Mouse (Mus musculus): Measurements from ENCODE around the gene Clstn1.

Clstn1 gene

DNA sequence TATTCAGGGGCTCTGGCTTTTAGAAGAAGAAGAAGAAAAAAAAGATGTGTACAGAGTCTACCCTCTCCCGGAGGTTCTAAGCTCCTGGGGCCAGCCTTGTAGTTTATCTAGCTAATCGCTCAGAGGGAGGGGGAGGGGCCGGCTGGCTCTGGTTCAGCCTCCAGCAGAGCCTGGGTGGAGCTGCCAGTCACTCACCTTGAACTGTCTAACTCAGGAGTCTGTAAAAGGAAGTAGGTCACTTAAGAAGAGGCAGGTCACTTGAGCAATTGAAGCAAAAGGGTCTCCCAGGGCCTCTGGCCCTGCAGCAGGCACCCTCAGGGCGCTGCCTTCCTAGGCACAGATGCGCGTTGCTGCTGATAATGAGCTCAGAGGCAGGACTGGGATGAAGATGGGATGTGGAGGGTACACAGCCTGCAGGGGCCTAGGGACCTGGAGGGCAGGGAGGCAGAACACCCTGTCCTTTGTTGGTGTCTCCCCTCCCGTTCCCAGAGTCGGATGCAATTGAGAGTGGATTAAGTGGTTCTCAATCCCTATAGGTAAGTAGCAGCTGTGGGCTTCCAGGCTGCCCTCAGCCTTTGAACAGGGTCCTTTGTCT is 18.7 kb upstream of the Clstn1 start:
- peak; percentile 60 to 66 for DNase-seq

- peak; percentile 56 to 59 for DNase-seq
Measured at GRCm38 (mm10) chr4:149568622-149569021, 17.6 kb upstream of the Clstn1 start.

GRCm38 (mm10) chr4:149569781-149570497 is 16.3 kb upstream of the Clstn1 start:
- no peak for DNase-seq

DNA sequence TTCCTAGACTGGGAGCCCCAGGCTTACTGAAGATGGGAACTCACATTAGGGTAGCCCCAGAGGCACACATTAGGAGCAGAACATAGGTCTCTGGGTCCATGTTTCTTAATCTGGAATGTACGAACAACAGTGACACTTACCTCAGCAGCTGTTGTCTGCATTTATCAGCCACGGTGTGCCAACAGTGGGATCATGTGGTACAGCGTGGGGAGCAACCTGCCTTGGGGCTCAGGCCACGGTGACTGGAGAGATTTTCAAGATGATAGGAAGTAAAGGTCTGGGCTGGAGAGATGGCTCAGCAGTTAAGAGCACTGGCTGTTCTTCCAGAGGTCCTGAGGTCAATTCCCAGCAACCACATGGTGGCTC is 15.8 kb upstream of the Clstn1 start:
- DNase-seq, result no peak

DNA sequence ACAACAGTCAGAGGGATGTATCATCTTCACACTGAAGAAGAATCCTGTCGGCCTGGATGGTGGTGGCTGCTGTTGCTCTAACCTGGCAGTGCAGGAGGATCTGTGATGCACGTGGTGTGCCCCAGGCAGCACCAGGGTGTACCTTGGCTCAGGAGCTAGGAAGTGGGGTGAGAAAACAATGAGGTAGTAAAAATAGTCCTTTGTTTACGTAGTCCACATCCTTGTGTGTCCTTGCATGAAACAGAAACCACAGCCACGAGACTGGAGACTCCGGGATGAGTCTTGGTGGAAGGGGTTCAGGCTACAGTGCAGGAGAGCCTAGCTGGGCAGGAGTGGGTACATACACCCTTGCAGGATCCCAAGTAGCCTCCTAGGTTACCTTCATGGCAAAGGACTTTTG is 15.1 kb upstream of the Clstn1 start:
- DNase-seq, result no peak

DNA sequence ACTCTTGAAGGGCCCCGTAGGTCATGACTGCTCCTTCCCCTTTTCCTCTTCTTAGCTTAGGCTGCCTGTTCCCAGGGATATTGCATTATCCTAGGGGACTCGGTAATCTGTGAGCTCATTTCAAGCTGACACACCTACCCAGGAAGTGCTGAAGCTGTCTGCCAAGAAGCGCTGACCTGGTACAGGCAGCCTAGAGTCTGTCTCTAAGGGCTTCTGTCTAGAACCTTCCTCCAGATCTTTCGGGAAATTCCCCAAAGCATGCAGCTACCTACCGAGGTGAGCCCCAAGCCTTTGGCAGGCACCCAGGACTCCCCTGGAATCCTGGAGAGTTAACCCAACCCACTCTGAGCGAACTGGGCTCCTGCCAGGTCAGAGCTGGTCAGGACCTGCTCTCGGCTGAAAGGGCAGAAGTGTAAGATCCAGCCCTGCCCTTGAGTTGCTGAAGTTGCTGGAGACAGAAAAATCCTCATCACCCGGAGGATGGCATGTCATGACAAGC is 14.6 kb upstream of the Clstn1 start:
- DNase-seq, result peak; percentile 51 to 57

GRCm38 (mm10) chr4:149572446-149572845 is 13.8 kb upstream of the Clstn1 start:
- DNase-seq, result no peak

DNA sequence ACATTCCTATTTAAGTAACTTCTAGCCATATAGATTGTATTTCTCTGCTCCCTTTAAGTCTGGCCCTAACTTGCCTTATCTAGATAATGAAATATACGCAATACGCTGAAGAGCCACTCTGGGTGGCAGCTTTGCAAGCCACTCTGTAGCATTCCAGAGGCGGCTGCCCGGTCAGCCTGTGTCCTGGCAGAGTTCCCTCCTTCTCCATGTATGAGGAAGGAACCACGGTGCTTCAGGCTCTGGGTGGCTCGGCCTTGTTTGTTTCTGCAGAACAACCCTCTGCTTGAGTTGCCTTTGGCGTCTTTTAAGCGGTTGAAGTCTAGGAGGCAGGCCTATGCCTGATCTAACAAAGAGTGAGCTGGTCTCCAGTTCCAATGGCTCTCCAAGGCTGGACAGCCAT is 13.4 kb upstream of the Clstn1 start:
- peak in 1 of 2 experiments; percentile 38 for DNase-seq

GRCm38 (mm10) chr4:149574391-149574821 is 11.9 kb upstream of the Clstn1 start:
- no peak for DNase-seq

- DNase-seq, result no peak
Measured at GRCm38 (mm10) chr4:149576061-149576460, 10.2 kb upstream of the Clstn1 start.

GRCm38 (mm10) chr4:149576993-149577548 is 9.2 kb upstream of the Clstn1 start:
- DNase-seq, result no peak

GRCm38 (mm10) chr4:149578085-149578681 is 8.1 kb upstream of the Clstn1 start:
- DNase-seq, result peak; percentile 66 to 67

DNA sequence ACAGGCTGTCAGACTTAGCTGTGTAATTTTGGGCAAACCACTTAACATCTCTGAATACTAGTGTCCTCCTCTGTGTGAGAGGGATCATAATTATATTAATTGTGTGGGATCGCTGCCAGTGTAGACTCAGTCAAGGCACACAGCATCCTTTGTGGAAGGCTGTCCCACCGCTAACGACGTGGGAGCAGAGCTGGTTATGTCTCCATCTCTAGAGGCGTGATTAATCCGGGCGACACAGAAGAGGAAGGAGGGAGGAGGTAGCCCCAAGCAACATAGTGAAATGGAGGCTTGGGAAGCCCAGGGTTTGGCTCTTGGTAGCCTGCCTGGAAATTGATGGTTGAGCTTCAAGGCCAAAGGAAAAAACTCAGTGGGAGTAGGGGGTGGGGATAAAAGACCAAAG is 7.4 kb upstream of the Clstn1 start:
- no peak for DNase-seq

GRCm38 (mm10) chr4:149585236-149585635 is 1.0 kb upstream of the Clstn1 start:
- no peak for DNase-seq

DNA sequence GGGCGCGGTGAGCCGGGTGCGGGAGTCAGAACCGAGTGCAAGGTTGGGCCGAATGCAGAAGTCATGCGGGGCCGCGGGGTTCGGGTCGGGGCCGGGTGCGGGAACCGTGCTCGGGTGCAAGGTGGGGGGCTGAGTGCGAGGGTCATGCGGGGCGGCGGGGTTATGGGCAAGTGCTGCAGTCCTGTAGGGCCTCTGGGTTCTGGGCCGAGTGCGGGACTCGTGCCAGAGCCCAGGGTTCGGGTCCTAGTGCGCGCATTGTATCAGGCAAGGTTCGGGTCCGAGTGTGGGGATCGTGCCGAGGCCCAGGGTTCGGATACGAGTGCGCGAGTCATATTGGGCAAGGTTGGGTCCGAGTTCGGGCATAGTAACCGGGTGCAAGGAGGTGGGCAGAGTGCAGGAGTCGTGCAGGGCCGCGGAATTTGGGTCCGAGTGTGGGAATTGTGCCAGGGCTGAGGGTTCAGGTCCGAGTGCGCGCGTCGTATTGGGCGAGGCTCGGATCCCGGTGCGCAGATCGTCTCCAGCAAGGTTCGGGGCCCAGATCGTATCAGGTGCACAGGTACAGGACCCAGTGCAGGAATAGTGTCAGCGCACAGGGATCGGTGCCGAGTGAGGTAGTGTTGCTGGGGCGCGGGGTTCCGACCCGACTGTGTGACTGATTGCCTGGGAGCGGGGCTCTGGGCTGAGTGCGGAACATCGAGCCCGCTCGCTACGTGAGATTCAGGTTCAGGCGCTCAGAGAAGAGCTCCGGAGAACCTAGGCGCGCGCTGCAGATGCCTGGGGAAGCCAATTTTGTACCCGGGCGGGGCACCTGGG is 721 bp downstream of the Clstn1 start:
- DNase-seq, result peak; percentile 84 to 91

DNA sequence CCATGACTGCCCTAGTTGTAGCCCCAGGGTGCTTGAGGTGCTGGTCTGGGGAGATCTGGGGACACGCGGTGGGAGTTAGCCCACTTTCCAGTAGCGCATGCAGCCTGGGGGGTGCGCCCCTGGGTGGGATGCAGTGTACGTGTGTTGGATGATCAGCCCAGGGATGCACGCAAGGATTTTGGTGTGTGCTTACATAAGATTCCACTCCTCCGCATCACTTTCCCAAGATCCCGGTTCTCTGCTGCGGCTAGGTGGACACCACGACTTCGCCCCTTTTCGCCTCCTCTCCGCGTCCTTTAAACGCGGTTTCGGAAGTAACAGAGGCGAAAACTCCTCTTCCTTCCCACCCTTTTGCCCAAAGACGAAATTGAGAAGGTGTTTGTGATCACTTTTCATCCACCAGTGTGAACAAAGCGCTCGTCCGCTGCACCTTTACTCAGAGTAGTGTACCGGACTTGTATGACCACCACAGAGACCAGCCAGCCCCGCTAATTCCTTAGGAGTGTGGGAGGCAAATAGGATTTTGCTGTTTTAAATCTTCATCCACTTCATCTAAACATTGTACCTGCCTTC is 1.4 kb downstream of the Clstn1 start:
- DNase-seq, result no peak

DNA sequence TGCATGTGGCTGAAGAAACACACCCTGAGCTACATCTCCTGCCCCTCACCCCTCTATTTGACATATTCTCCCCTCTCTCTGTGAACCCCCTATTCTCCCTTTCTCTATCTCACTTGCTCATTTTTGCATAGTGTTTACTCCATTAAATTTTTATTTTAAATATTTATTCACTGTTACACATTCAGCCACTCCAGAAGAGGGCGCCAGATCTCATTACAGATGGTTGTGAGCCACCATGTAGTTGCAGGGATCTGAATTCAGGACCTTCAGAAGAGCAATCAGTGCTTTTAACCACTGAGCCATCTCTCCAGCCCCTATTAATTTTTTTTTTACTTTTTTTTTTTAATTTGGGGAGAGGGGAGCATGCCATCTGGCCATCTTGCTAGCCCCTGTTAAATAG is 3.9 kb downstream of the Clstn1 start:
- no peak for DNase-seq

DNA sequence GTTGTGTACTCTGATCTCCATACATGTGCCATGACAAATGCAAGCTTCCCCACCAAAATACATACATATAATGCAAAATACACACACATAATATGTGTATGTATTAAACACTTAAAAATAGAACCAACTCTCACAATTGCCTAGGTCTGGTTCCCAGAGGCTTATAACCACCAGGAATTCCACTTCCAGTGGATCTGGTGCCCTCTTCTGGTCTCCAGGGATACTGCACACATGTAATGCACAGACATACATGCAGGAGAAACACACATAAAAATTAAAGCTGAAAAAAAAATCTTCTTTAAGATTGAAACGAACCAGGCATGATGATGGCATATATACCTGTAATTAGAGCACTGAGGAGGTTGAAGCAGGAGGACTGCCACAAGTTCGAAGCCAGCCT is 5.2 kb downstream of the Clstn1 start:
- DNase-seq, result peak; percentile 56 to 72

- DNase-seq, result no peak
Measured at GRCm38 (mm10) chr4:149594913-149595581, 8.8 kb downstream of the Clstn1 start.

GRCm38 (mm10) chr4:149597641-149598208 is 11.5 kb downstream of the Clstn1 start:
- peak; percentile 70 to 75 for DNase-seq

- DNase-seq, result no peak
Measured at GRCm38 (mm10) chr4:149599549-149599948, 13.3 kb downstream of the Clstn1 start.

DNA sequence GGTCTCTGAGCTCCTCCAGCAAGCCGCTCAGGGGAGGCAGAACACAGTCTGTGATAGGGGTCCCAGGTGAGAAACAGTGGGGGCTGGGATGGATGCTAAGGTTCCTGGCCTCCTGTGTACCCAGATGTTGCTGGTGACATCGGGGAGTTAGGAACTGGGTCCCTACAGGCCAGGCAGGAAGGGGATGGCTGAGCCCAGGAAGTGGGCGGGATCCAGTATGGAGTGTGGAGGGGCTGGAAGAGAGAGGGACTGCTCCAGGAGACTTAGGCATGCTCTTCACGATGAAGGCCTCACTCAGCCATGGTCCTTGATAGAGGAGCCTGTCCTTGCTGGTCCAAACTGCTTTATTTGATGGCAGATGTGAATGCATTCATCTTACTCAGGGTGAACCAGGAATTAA is 13.9 kb downstream of the Clstn1 start:
- no peak for DNase-seq
